Comparison of ENCODE assay signal across 18 mouse cellular contexts in the genomic region with DNA sequence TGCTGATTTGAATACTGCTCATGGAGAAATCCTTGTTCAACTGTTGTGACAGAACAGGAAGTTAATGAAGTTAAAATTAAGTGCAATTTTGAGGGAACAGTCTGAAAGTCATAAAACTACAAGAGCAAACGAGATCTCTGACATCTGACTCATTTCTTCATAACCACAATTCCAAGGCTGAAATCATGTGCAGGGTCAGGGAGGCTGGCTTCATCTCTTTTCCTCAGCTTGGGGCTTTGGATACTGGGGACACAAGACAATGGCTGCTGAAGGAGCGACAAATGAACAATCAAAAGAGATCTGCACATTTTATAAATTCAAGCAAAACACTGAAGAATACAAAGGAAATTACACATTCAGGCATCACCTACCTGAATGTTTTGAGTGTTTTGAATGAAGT.
A peak's percentile ranks its signal among the peaks of the same experiment; 100 is the strongest.
DNase-seq lines count a peak whose midpoint lies in the region; ATAC-seq and TF ChIP-seq lines count a peak whose summit lies in the region.
"Had no signal": no experiment of that assay in that cellular context is flagged by ENCODE, and none has a peak within 500 bp of the region (broad histone marks: within the 10 kb centered on the region; RNA-seq: fewer than 3 reads in every experiment).

No protein-coding gene starts in this region.

- no peak for TF ChIP-seq EP300 in lung, postnatal 0 days (IDR thresholded peaks at IDR 0.05)

- ATAC-seq in kidney, postnatal 0 days (replicated peaks; ENCODE audit: low FRiP score, low read depth), result no peak
- ATAC-seq in lung, postnatal 0 days, result no peak
- no peak for ATAC-seq in frontal cortex, adult (ENCODE audit: low TSS enrichment)
- ATAC-seq: forebrain, postnatal 0 days had no signal

- TF ChIP-seq POLR2A in lung, adult 2 months (IDR thresholded peaks at IDR 0.05; ENCODE audit: borderline replicate concordance, extremely low read depth, low read depth, low read length), result no peak

- 60% methylated on average over 2 of the region's 2 CpGs for WGBS in kidney, postnatal 0 days
- 50% methylated on average over 2 of the region's 2 CpGs for WGBS in lung, postnatal 0 days
- WGBS in lung, adult 2 months, result 61% methylated on average over 2 of the region's 2 CpGs

- no peaks in the 10 kb centered on the region for H3K9me3 ChIP-seq in kidney, postnatal 0 days (replicated peaks; ENCODE audit: low read length)
- no peaks in the 10 kb centered on the region for H3K9me3 ChIP-seq in lung, postnatal 0 days (ENCODE audit: low read length)
- H3K9me3 ChIP-seq: embryonic facial prominence, embryonic 13.5 days; forebrain, embryonic 12.5 days; heart, embryonic 12.5 days; hindbrain, embryonic 10.5 days had no signal

- peak; percentile 50 for DNase-seq in adrenal gland, adult 2 months
- no peak for DNase-seq in adrenal gland, postnatal 10 days
- peak; percentile 62 for DNase-seq in kidney, postnatal 0 days (ENCODE audit: low spot score)
- DNase-seq in kidney, adult 18-20 months, result no peak
- peak; percentile 47 for DNase-seq in lung, postnatal 0 days (ENCODE audit: low spot score)
- DNase-seq in lung, adult 2 months, result no peak
- DNase-seq: cerebellum, adult 18-20 months; cerebellum, adult 9-11 months; cerebellum, postnatal 36 days; forebrain, postnatal 0 days; gastrocnemius, adult 2 months; gastrocnemius, postnatal 25 days had no signal

- H3K4me1 ChIP-seq in kidney, postnatal 0 days (replicated peaks; ENCODE audit: insufficient read depth, low read length), result no peaks in the 10 kb centered on the region
- no peaks in the 10 kb centered on the region for H3K4me1 ChIP-seq in lung, postnatal 0 days (ENCODE audit: insufficient read depth, low read depth, low read length)
- H3K4me1 ChIP-seq in lung, adult 2 months (ENCODE audit: control insufficient read depth, insufficient read depth, low read length), result no peaks in the 10 kb centered on the region
- H3K4me1 ChIP-seq: embryonic facial prominence, embryonic 13.5 days; forebrain, embryonic 12.5 days; heart, embryonic 12.5 days; hindbrain, embryonic 10.5 days had no signal

- H3K36me3 ChIP-seq in kidney, postnatal 0 days (ENCODE audit: insufficient read depth, low read length), result no peaks in the 10 kb centered on the region
- H3K36me3 ChIP-seq in lung, postnatal 0 days (ENCODE audit: insufficient read depth, low read length), result no peaks in the 10 kb centered on the region
- H3K36me3 ChIP-seq: embryonic facial prominence, embryonic 13.5 days; forebrain, embryonic 12.5 days; heart, embryonic 12.5 days; hindbrain, embryonic 10.5 days had no signal

- H3K27ac ChIP-seq in kidney, postnatal 0 days, result no peak overlapping the region
- H3K27ac ChIP-seq in lung, postnatal 0 days (ENCODE audit: low read length), result no peak overlapping the region
- H3K27ac ChIP-seq: embryonic facial prominence, embryonic 13.5 days; forebrain, embryonic 12.5 days; gastrocnemius, adult 2 months; hindbrain, embryonic 10.5 days; hindbrain, embryonic 14.5 days had no signal

- no peaks in the 10 kb centered on the region for H3K27me3 ChIP-seq in kidney, postnatal 0 days (ENCODE audit: insufficient read depth, low read length)
- no peaks in the 10 kb centered on the region for H3K27me3 ChIP-seq in lung, postnatal 0 days (replicated peaks; ENCODE audit: insufficient read depth, low read length)
- H3K27me3 ChIP-seq: embryonic facial prominence, embryonic 13.5 days; forebrain, embryonic 12.5 days; heart, embryonic 12.5 days had no signal

- no peak for TF ChIP-seq CTCF in kidney, postnatal 0 days (IDR thresholded peaks at IDR 0.05; ENCODE audit: low read depth)
- no peak for TF ChIP-seq CTCF in lung, postnatal 0 days (IDR thresholded peaks at IDR 0.05)
- no peak for TF ChIP-seq CTCF in lung, adult 2 months (IDR thresholded peaks at IDR 0.05; ENCODE audit: insufficient read depth, low read length)

- no peak overlapping the region for H3K4me2 ChIP-seq in kidney, postnatal 0 days (ENCODE audit: low read length)
- H3K4me2 ChIP-seq in lung, postnatal 0 days (replicated peaks; ENCODE audit: low read depth, low read length), result no peak overlapping the region
- H3K4me2 ChIP-seq: embryonic facial prominence, embryonic 13.5 days; forebrain, embryonic 12.5 days; heart, embryonic 12.5 days; hindbrain, embryonic 14.5 days had no signal

- no peak overlapping the region for H3K4me3 ChIP-seq in kidney, postnatal 0 days (replicated peaks; ENCODE audit: low read depth, low read length)
- H3K4me3 ChIP-seq in lung, postnatal 0 days (ENCODE audit: low read depth, low read length), result no peak overlapping the region
- no peak overlapping the region for H3K4me3 ChIP-seq in lung, adult 2 months (replicated peaks; ENCODE audit: extremely low read depth, low read depth, low read length)
- H3K4me3 ChIP-seq: embryonic facial prominence, embryonic 13.5 days; forebrain, embryonic 12.5 days; gastrocnemius, adult 2 months; heart, embryonic 12.5 days; hindbrain, embryonic 10.5 days had no signal

- H3K9ac ChIP-seq in kidney, postnatal 0 days (ENCODE audit: low read depth, low read length), result no peak overlapping the region
- no peak overlapping the region for H3K9ac ChIP-seq in lung, postnatal 0 days (replicated peaks; ENCODE audit: low read depth)
- H3K9ac ChIP-seq: embryonic facial prominence, embryonic 13.5 days; forebrain, embryonic 12.5 days; forebrain, postnatal 0 days; heart, embryonic 12.5 days; hindbrain, embryonic 14.5 days had no signal

Comparison
In these comparisons a context has a peak if more than half of its experiments do, and no peak if none do; other contexts are left out.
1. DNase-seq: peak in adrenal gland, adult 2 months (single experiment), kidney, postnatal 0 days (single experiment) and lung, postnatal 0 days (single experiment); none in adrenal gland, postnatal 10 days (single experiment), kidney, adult 18-20 months (single experiment) and lung, adult 2 months (single experiment).